Mouse (Mus musculus) hindlimb bud, embryonic 11.5 days (tissue): ENCODE measurements around the gene Zmiz2.
"Not testable (repeated sequence)": the region's sequence is repeated elsewhere in the genome, so short reads cannot be mapped to it uniquely, and the experiment has no call there.

Experiments used
- DNase-seq: peaks from one replicate; pipeline ENCODE4 v3.0.0-alpha.2; 2012; ENCODE audit warnings: low read depth, low spot score; ENCODE audit errors: extremely low spot score

The Zmiz2 gene

DNA sequence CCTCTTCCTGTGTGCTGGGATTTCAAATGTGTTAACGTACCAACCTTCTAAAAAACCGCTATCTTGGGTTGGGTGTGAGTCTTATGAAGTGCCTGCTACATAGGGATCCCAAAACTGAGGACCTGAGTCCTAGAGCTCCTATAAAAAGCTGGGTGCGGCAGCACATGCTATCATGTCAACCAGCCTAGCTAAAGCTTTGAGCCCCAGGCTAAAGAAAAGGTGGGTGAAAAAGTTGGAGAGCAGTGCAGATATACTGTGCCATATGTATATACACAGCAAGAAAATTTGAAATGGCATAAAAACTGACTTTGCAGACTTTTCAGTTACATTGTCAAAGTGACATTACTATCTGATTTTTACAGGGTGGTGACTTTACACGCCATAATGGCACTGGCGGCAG, 29.9 kb downstream of the Zmiz2 start:
- no peak for DNase-seq

DNA sequence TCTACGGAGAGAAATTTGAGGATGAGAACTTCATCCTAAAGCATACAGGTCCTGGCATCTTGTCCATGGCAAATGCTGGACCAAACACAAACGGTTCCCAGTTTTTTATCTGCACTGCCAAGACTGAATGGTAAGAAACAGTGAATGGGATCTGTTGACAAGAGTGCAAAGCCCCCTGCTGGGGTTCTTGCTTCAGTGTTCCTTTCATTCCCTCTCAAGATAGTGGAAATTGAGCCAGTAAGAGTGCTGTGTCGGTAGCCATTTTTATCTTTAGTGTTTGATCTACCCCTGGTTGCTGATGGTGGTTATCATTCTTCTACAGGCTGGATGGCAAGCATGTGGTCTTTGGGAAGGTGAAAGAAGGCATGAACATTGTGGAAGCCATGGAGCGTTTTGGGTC, 30.3 kb downstream of the Zmiz2 start:
- DNase-seq, result not testable (repeated sequence)

DNA sequence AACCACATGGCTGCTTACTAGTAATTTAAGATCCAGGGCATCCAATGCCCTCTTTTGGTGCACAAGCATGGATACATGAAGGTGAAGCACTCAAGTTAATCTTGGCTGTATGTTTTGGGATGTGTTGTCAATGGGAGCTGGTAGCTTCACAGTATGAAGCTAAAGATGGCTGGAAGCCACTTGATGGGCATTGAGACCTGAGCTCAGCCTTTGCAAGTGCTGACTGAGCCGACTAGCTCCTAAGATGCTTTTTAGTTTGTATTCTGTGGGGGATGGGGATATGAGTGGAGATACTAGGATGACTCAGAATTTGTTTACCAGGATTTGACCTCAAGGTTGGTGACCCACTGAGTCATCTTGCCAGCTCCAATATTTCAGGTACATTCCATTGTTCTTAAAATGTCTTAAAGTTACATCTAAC, 31.4 kb downstream of the Zmiz2 start:
- no peak for DNase-seq

DNA sequence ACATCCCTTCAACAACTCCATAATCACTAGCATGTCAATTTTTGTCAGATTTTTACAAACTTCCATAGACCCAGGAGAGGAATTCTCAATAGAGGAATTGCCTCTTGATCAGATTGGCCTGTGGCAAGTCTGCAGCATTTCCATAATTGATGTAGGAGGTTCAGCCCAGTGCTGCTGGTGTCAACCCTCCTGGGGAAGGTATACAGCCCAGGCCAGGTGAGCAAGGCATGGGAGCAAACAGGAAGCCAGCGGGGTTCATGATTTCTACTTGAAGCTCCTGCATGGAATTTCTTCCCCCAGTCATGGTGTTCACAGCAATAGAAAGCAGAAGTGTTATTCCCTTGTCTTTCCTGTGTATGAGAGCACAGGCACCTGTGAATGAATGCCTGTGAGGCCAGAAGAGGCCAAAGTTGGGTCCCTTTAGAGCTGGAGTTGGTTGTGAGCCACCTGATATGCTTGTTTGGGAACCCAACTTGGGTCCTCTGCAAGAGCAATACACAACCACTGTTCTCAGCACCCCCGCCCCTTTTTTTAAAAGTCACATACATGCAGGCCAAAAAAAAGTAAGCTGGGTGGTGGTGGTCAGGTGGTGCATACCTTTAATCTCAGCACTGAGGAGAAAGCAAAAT, 32.0 kb downstream of the Zmiz2 start:
- DNase-seq, result no peak

DNA sequence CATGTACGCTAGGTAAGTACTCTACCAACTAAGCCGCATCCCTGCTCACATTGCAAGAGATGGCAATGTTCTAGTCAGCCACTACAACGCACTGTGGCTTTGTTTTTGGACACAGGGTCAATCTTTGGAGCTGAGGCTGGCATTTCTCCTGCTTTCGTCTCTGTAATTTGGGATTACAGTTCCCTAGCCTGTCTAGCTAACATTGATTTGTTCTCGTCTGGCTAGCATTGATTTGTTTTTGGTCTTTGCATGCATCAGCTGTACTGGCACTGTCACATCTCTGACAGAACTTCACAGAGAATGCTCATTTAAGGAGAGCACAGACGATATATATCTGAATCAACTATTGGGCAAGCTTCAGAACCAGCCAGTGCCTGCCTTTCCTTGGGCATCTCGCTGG, 41.3 kb downstream of the Zmiz2 start:
- DNase-seq, result no peak

DNA sequence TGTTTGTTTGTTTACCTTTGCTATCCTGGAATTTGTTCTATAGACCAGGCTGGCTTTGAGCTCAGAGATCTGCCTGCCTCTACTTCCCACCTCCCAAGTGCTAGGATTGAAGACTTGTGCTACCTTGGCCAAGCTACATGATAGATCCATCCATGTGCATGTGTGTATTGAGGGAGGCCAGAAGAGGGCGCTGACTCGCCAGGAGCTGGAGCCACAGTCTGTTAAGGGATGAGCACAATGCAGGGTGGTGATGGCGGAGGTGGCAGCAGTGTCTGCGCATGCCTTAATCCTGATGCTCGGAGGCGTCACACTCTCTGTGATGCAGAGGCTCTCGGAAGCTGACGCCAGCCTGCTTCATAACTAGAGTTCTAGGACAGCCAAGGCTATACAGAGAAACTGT, 47.6 kb downstream of the Zmiz2 start:
- DNase-seq, result no peak

DNA sequence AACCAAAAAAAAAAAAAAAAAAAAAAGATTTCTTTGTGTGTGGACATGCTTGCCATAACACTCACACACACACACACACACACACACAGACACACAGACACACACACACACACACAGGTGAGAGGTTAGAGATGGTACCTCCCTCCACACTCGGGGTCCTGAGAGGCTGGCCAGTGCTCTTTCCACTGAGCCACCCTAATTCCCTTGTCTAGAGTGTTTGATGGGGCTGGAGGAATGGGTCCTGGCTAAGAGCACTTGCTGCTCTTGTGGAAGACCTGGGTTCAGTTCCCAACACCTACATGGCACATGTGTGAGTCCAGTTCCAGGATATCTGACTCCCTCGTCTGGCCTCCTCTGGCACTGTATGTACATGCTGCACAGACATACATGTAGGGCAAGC, 48.8 kb downstream of the Zmiz2 start:
- DNase-seq, result no peak

DNA sequence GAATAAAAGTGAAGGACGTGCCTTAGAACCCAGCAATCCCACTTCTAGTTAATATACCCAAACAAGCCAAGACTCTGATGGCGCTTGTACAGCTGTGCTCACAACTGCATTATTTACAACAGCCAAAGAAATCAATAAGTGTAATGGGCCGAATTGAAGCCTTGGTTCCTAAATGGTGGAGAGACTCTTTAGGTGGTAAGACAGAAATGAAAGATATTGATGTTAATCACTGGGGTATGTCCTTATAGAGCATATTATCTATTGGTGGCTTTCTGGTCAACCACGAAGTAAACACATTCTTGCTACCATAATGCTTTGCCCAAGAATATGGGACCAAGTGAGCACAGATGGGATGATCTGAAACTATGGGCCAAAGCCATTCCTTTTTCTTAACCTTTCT, 51.3 kb downstream of the Zmiz2 start:
- no peak for DNase-seq

DNA sequence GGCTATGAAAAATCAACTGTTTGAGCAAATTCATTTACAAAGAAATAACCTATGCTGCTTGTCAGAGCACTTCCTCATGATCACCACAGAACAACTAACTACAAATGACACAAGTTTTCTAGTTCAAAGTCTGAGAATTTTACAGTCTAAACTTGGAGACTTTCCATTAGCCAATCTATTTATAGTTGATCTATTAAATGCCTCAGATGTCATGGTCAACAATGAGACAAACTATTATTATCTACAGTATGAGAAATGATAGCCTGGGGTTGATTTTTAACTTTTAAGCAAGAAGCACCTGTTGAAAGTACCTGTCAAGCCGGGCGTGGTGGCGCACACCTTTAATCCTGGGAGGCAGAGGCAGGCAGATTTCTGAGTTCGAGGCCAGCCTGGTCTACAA, 53.7 kb downstream of the Zmiz2 start:
- DNase-seq, result no peak

DNA sequence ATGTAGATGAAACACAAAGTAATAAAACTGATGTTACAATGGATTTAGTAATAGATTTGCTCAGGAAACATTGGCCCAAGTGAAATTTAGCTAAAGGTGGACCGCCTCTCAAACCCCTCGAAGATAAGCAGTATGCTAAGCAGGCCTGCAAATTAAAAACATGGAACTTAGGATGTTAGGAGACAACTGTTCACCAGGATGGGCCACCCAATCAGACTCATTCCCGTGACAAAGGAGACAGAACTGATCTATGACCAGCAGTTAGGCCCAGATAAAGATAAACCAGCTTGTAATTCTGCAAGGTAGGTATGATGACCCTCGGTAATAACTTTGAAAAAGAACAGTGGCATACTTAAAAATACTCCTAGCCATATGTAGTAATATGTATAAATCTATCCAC, 54.2 kb downstream of the Zmiz2 start:
- no peak for DNase-seq

DNA sequence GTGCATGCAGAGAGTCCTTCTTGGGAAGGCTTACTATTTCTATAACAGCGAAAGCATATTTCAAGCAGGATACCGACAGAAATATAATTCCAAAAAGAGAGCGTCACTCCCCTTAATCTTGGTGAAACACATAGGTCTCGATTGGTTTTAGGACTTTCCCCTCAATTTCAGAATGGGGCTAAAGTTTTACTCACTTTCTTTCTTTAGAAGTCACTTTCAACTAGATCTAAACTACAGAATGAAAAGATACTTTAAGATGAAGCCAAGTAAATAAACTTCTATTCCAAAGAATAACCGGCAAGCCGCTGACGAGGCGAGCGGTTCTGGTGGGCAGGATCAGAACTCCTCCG, 54.8 kb downstream of the Zmiz2 start:
- DNase-seq, result no peak

DNA sequence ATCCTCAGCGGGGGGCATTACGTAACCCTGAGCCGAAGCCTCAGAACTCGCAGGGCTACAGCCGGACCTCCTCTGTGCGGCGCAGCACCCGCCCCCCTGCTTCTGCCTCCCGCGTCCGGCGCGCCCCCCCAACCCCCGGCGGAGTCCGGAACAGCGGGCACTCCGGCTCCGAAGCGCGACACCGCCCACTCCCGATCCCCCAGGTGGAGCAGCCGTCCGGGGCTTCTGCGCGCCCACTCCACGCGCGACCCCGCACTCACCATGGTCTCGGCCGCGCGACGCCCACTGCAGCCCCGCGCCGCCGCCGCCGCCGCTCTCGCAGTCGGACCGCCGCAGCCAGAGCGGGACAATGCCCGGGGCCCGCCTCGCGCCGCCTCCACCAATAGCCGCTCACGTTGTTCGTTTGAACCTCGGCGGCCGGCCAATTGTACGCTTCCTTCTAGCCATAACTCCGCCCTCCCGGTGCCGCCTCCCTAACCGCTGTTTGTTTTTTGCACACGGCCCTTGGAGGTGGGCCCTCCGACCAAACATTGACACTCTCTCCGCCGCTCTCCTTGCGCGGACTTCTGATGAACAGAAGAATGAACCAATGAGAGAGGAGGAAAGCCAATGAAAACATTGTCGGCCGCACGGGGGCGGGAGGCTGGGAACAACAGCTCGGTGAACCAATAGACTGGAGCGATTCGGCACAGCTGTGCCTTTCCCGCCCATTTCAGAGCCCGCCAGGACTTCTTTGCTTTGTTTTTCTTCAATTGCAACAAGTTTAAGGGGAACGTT, 55.4 kb downstream of the Zmiz2 start, which contains the start of gene H2afv:
H2afv (minus strand) TSS at position 367 of the 777 bp plus-strand sequence.
- peak; percentile 95 for DNase-seq

DNA sequence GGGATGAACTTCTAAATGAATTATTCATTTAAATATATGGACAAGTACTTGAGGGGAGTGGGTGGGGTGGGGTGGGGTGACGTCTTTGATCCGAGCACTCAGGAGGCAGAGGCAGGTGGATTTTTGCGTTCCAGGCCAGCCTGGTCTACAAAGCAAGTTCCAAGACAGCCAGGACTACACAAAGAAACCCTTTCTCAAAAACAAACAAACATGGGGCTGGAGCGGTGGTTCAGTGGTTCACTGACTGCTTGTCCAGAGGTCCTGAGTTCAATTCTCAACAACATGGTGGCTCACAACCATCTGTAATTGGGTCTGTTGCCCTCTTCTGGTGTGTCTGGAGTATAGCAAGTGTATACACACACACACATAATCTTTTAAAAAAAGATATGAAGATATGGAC, 56.6 kb downstream of the Zmiz2 start:
- no peak for DNase-seq

DNA sequence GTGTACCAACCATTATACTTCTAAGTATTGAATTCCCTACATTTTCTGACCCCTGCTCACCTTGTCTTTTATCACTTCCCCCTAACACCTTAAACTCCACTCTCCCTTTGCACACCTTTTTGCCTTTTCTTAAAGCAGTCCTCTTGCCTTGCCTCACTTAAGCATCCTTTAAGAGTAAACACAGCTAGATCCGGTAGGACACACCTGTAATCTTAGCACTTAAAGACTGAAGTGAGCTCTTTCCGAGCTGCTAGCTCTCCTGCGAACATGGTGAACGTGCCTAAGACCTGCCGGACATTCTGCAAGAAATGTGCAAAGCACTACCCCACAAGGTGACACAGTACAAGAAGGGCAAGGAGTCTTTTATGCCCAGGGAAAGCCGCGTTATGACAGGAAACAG, 57.1 kb downstream of the Zmiz2 start:
- no peak for DNase-seq

DNA sequence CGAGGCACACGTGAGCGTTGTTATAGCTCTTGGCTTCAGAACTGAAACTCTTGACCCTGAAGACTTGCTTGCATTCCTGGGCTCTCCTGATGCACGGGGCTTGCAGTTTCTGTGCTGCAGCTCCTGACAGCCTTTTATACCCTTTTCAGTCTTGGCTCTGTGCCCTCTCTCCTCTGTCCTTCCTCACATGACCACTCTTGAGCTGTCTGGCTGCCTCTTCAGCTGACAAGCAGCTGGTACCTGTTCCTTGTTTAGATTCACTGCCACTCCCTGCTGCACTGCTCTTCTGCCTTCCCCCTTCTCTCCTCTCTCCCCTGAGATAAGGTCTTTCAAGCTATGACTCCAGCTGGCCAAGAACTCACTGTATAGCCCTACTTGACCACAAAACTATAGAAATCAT, 58.6 kb downstream of the Zmiz2 start:
- no peak for DNase-seq

DNA sequence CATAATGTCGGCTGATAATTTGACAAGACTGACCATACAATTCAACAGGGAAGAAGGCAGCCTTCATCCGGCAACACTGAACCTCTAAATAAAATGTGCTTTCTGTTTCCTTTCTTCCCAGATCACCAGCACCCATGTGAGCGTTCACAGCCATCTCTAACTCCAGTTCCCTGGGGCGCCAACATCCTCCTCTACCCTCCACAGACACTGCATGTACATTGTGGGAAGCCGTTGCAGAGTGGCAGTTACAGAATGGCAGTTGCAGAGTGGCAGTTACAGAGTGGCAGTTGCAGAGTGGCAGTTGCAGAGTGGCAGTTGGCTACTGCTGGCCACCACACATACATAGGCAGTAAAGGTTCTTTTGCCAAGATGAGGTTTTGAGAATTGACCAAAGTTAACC, 59.3 kb downstream of the Zmiz2 start:
- DNase-seq, result not testable (repeated sequence)
